Mouse (Mus musculus) cortical plate, adult 2 months (tissue): Measurements from ENCODE around the gene Dhrs3. TPM values are rescaled to one million over a fixed set of nuclear protein-coding genes. Genes with fewer than 3 reads are reported as not detected.

Experiments used
- H3K27ac ChIP-seq: fragments of 200-500 bp; 2 replicates; pipeline ENCODE4 v1.5.1; 2012; ENCODE audit warnings: low read length, control low read depth, inconsistent platforms; ENCODE audit not compliant: insufficient read depth
- H3K4me1 ChIP-seq: fragments of 200-500 bp; 2 replicates; pipeline ENCODE4 v1.6.1; 2011; ENCODE audit warnings: low read length; ENCODE audit not compliant: control insufficient read depth, insufficient read depth
- H3K4me3 ChIP-seq: fragments of 200-500 bp; 2 replicates; pipeline ENCODE4 v1.5.1; 2011; ENCODE audit warnings: mild to moderate bottlenecking, low read length, control low read depth; ENCODE audit not compliant: insufficient read depth
- CTCF ChIP-seq: fragments of 200-500 bp; IDR thresholded peaks from 2 replicates; pipeline ENCODE4 v1.5.1; 2011; ENCODE audit warnings: mild to moderate bottlenecking, control low read depth, low read length; ENCODE audit not compliant: insufficient read depth; ENCODE audit errors: extremely low read depth
- POLR2A ChIP-seq: fragments of 200-500 bp; IDR thresholded peaks from 2 replicates; pipeline ENCODE4 v1.6.1; 2011; ENCODE audit warnings: mild to moderate bottlenecking, low read length, control low read depth; ENCODE audit not compliant: insufficient read depth; ENCODE audit errors: extremely low read depth
- polyA plus RNA-seq: library from polyadenylated mRNA; depleted of rRNA; stranded (reverse); fragments of >200 nt; gene quantifications from 2 replicates; pipeline ENCODE4 v1.2.3, GENCODE M21; 2012

Gene Dhrs3
- polyA plus RNA-seq, 1 experiment, result 28.3 TPM

DNA sequence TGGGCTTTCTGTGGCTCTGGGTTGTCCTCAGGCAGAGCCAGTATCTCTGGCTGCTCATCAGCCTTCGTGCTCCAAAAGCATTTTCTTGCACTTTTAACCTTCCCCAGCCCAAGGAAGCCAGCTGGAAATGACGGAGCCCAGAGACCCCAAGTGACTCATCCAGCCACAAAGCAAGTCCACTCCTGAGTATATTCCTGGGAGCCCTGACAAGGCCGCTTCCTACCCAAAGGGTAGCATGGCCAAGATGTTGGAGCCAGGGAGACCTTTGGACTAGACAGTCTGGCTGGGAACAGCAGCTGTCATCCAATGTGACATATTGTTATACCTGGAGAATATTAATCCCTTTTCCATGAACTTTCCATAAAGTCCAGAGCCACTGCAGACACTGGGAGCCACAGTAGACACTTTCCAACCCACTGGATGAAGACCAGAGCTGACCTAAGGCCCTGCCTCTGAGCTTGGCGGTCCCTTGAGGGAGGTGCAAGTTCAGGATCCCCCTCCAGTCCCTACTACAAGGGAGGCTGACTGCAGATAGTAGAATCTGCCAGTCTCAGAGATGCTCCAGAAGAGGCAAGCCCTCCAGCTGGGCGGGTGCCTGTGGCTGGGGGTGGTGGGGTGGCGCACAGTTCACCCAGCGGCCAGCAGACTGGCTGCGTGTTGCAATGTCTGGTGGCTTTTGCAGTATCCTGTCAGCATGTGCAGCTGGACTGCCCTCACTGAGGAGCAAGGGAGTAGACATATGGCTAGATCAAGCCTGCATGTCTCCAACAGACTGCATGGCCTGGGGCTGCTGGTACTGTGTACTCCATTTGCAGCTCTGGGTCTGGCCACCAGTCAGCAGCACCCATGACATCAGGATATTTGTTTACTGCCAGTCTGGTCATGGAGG lies 13.6 kb downstream of the Dhrs3 start:
- Histone ChIP-seq H3K4me1 (no peaks in the 10 kb centered on the region), H3K4me3 (no peak overlapping the region), H3K27ac (no peak overlapping the region)
- TF ChIP-seq CTCF (no peak), POLR2A (no peak)

DNA sequence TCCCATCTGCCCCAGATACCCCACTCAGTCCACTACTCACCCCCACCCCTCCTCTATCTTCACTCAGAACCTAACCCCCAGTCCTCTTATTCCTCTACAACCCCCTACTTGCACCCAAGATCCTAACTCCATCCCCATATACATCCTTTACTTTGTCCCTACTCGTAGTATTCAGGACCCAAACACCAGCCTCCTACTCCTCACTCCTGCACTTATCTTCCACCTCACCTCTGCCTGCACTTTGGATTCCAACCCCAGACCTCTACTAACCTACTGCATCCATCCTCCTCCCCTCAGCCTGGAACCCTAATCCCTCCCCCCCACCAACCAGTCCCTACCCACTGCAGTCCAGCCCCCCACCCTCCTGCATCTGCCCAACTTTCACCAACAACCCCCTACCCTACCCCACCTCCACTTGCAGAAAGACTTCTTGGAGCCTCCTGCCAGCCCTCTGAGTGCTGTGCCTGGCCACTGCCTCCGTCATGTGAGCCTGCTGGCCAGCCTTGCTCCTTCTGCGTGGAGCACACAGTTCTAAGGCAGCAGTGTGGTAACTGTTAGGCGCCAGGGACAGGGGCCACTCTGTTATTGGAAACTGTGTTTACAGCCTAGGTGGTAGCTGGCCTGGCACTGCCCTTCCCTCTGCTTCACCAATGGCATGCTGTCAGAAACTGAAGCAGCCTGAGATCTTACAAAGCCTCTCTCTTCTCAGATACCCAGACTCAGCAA lies 14.5 kb downstream of the Dhrs3 start:
- Histone ChIP-seq H3K27ac (peak overlapping the region; percentile 58), H3K4me3 (no peak overlapping the region), H3K4me1 (no peaks in the 10 kb centered on the region)
- no peak for TF ChIP-seq CTCF
- no peak for TF ChIP-seq POLR2A

DNA sequence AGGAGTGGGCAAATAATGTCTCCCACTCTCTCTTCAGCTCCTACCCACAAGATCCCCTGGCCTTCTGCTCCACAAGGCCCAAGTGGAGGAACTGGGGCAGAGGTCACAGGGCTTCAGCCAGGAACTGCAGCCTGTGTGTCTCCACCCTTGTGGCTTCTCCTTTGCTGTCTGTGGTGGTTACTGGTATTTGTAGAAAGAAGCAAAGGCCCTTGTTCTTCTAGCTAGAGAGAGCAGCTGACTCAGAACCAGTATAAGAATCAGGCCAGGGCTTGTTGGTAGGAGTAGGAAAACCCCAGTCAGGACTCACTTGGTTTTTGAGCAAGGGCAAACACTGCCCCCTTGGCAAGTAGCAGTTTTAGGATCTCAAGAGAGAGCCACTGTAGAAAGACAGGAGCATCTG lies 16.2 kb downstream of the Dhrs3 start:
- no peak overlapping the region; the same call in 1 of the 2 replicates for H3K27ac ChIP-seq
- H3K4me1 ChIP-seq, result no peaks in the 10 kb centered on the region
- H3K4me3 ChIP-seq, result no peak overlapping the region
- TF ChIP-seq POLR2A (no peak), CTCF (no peak)

DNA sequence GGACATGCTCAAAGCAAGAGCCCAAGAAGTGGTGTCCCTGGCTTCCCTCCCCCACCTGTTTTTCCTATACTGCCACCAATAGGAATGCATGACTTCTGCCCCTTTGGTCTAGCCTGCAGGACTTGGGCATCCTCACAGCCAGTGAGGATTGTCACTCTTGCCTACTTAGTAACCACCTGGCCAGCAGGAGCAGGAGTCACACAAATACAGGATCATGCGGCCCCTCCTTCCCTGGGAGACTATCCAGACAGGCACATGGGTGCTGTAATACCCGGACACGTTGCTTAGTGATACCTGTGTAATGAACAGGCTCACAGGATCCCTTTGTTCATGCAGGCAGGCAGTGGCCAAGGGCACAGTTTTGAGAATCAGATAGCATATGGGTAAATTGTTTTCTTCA lies 17.7 kb downstream of the Dhrs3 start:
- no peaks in the 10 kb centered on the region for H3K4me1 ChIP-seq
- H3K4me3 ChIP-seq, result no peak overlapping the region
- TF ChIP-seq CTCF (no peak), POLR2A (no peak)
- no peak overlapping the region for H3K27ac ChIP-seq

- Histone ChIP-seq H3K4me1 (no peaks in the 10 kb centered on the region), H3K4me3 (no peak overlapping the region), H3K27ac (no peak overlapping the region)
- TF ChIP-seq CTCF, result no peak
- no peak for TF ChIP-seq POLR2A
Measured at GRCm38 (mm10) chr4:144913298-144914152, 20.9 kb downstream of the Dhrs3 start.

DNA sequence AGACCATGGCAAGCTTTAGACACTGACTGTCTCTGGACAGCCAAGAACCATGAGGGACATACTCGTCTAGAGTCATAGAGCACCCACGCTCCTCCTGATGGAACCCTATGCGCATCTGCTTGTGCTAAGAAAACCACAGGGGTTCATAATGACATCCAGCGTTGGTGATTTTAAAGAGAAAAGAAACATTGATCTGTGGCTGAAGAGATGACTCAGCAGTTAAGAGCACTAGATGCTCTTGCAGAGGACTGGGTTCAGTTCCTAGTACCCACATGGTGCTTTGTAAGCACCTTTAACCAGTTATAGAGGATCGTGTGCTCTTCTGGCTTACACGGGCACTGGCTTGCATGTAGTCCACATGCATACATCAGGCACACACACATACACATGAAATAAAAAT lies 23.9 kb downstream of the Dhrs3 start:
- H3K27ac ChIP-seq, result no peak overlapping the region
- H3K4me3 ChIP-seq, result no peak overlapping the region
- no peaks in the 10 kb centered on the region for H3K4me1 ChIP-seq
- TF ChIP-seq POLR2A, result no peak
- TF ChIP-seq CTCF, result no peak

GRCm38 (mm10) chr4:144917101-144917500 lies 24.5 kb downstream of the Dhrs3 start:
- Histone ChIP-seq H3K4me3 (no peak overlapping the region), H3K27ac (no peak overlapping the region), H3K4me1 (no peaks in the 10 kb centered on the region)
- no peak for TF ChIP-seq CTCF
- TF ChIP-seq POLR2A, result no peak

DNA sequence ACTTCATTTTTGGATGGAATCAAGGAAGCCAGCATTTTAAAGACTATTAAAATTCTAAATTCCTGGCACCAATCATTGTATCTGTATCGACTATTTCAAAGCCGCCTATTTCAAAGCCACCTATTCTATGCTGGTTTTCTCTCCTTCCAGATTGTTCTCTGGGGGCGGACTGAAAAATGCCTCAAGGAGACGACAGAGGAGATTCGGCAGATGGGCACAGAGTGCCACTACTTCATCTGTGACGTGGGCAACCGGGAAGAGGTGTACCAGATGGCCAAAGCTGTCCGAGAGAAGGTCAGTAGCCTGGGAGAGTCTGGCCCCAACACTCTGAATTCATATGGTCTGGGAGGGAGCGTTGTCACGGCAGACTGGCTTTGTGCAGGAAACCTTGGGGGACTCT lies 25.9 kb downstream of the Dhrs3 start:
- Histone ChIP-seq H3K4me1 (no peaks in the 10 kb centered on the region), H3K4me3 (no peak overlapping the region), H3K27ac (no peak overlapping the region)
- no peak for TF ChIP-seq POLR2A
- no peak for TF ChIP-seq CTCF
